Mouse (Mus musculus): ENCODE data around the gene Alox12.

- no peak for TF ChIP-seq CTCF (IDR thresholded peaks at IDR 0.05 in 2 of 3, conservative IDR thresholded peaks at IDR 0.05 in 1 of 3; ENCODE audit: control insufficient read depth in 1 of 3, insufficient read depth in 1 of 3, low read depth in 2 of 3, low read length in 3 of 3, poor library complexity in 1 of 3, severe bottlenecking in 1 of 3)
- TF ChIP-seq MAX (IDR thresholded peaks at IDR 0.05; ENCODE audit: low read length), result no peak
- no peak for TF ChIP-seq MAZ (IDR thresholded peaks at IDR 0.05; ENCODE audit: low read depth, low read length)
- no peak for TF ChIP-seq CHD2 (IDR thresholded peaks at IDR 0.05; ENCODE audit: low read length)
- TF ChIP-seq ZC3H11A (IDR thresholded peaks at IDR 0.05; ENCODE audit: low read depth, low read length), result no peak
- no peak for TF ChIP-seq ETS1 (IDR thresholded peaks at IDR 0.05; ENCODE audit: low read depth, low read length)
- no peak for TF ChIP-seq GATA1 (IDR thresholded peaks at IDR 0.05; ENCODE audit: low read depth, low read length)
- no peak for TF ChIP-seq EP300 (IDR thresholded peaks at IDR 0.05; ENCODE audit: low read depth in 1 of 2, low read length in 2 of 2)
- no peak for TF ChIP-seq BHLHE40 (IDR thresholded peaks at IDR 0.05; ENCODE audit: borderline replicate concordance, low read depth, low read length)
- no peak for TF ChIP-seq CHD1 (IDR thresholded peaks at IDR 0.05; ENCODE audit: low read depth, low read length)
- no peak for TF ChIP-seq HCFC1 (IDR thresholded peaks at IDR 0.05; ENCODE audit: low read depth, low read length)
These were observed 42.3 kb upstream of the Alox12 start for GRCm38 (mm10) chr11:70297405-70297804.
